Mouse (Mus musculus) stomach, postnatal 0 days (tissue): ENCODE measurements at regions not wholly inside any gene's neighbourhood (a gene's known extent, or its start where the extent isn't known, plus 50 kb on each side); places are given as distances from the start of the nearest gene placed in this dataset.

Source experiments
- CTCF ChIP-seq: IDR thresholded peaks from 2 replicates; pipeline ENCODE4 v1.5.1; 2016; ENCODE audit warnings: antibody characterized with exemption, low read depth, mild to moderate bottlenecking, moderate library complexity
- EP300 ChIP-seq: optimal IDR thresholded peaks from 2 replicates; pipeline ENCODE3; 2016; ENCODE audit warnings: antibody characterized with exemption

- TF ChIP-seq CTCF, result no peak
- TF ChIP-seq EP300, result no peak
Measured at GRCm38 (mm10) chr15:86751436-86752136, 537.3 kb downstream of the Tbc1d22a start.
